Mouse (Mus musculus) lung, embryonic 16.5 days (tissue): Measurements from ENCODE around the gene Hsf5. TPM values are rescaled to one million over a fixed set of nuclear protein-coding genes. Genes with fewer than 3 reads are reported as not detected.
A peak's percentile ranks its signal among the peaks of the same experiment; 100 is the strongest.

Experiments
- ATAC-seq: fragments of 200-750 bp; cut with Nextera tagmentation; 2 replicates; pipeline ENCODE4 v1.8.0; 2017; ENCODE audit warnings: low read depth, mild to moderate bottlenecking, moderate library complexity
- H3K27ac ChIP-seq: fragments of 300-500 bp; sonication (generic); 2 replicates; pipeline ENCODE4 v1.5.1; 2014; ENCODE audit warnings: mild to moderate bottlenecking, control low read depth, low read length
- H3K27me3 ChIP-seq: fragments of 300-500 bp; sonication (generic); 2 replicates; pipeline ENCODE4 v1.6.1; 2014; ENCODE audit warnings: low read depth, low read length, mixed read lengths; ENCODE audit not compliant: control insufficient read depth, insufficient read depth
- H3K36me3 ChIP-seq: fragments of 300-500 bp; sonication (generic); 2 replicates; pipeline ENCODE4 v1.6.1; 2014; ENCODE audit warnings: low read length; ENCODE audit not compliant: control insufficient read depth, insufficient read depth
- H3K4me1 ChIP-seq: fragments of 300-500 bp; sonication (generic); replicated peaks from 2 replicates; pipeline ENCODE4 v1.6.1; 2014; ENCODE audit warnings: low read length, mixed read lengths; ENCODE audit not compliant: control insufficient read depth, insufficient read depth
- H3K4me2 ChIP-seq: fragments of 300-500 bp; sonication (generic); 2 replicates; pipeline ENCODE4 v1.6.1; 2014; ENCODE audit warnings: low read depth, low read length, control low read depth
- H3K4me3 ChIP-seq: fragments of 300-500 bp; sonication (generic); 2 replicates; pipeline ENCODE4 v1.5.1; 2014; ENCODE audit warnings: mild to moderate bottlenecking, low read length, control low read depth
- H3K9ac ChIP-seq: fragments of 300-500 bp; sonication (generic); 2 replicates; pipeline ENCODE4 v1.6.1; 2014; ENCODE audit warnings: low read length, control low read depth
- H3K9me3 ChIP-seq: fragments of 300-500 bp; sonication (generic); 2 replicates; pipeline ENCODE4 v1.6.1; 2016; ENCODE audit warnings: low read length; ENCODE audit not compliant: control insufficient read depth
- WGBS: fragments of 180-500 bp; shearing (Covaris S2); extraction: QIAGEN DNeasy Blood & Tissue Kit; methylation state at CpG from one replicate; pipeline ENCODE4 v1.1.7; 2014; 5-methylcytosine and 5-hydroxymethylcytosine counted together
- polyA plus RNA-seq: library from polyadenylated mRNA; unstranded; fragments of >200 nt; fragmentation: Nextera tagmentation; extraction: Ambion mirVana; gene quantifications from 2 replicates; pipeline ENCODE4 v1.2.1, GENCODE M21; 2015

Gene Hsf5
- polyA plus RNA-seq, 1 experiment from 2014 or later = 0.25 TPM

DNA sequence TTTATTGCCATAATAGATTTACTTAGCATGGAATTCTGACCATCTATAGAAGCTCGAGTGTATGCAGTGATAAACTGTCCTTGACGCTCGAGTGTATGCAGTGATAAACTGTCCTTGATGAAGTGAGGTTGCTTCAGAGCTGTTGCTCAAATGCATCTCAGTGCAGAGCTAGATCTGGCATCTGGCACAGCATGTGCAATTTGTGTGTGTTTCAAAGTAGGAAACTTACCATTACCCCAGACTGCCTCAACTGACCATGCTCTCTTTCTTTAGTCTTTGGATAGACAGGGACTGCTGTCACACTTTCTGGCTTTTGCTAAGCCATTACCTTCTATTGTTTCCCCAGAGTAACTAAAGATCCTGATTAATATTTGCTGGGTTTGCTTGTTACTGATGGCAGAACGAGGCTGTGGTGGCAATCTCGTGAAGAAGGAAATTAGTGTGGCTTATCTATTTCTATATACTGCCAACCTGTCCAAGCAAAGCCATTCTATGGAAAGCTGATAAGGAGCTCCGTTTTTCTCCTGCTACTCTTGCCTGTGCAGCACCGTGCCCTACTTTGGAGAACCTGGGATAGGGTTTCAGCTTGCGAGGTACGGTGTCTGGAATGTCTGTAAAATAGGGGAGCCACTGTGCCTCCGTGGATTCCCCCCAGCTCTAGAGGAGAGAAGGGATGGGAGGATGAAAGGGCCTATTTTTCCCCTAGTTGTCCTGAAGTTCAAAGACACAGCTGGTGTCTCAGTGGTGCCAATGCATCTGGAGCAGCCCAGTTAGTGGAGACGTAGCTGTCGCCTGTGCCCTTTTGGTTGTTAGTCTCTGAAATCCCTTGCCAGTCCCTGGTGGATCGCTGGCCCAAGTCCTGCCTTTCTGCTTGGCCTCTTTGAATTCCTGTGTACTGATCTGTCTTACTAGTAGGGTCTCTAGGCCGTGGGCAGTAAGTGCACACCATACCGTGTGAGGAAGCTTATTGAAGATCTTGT, 70.6 kb downstream of the Hsf5 start:
- no peaks in the 10 kb centered on the region for H3K9me3 ChIP-seq
- H3K27me3 ChIP-seq = no peaks in the 10 kb centered on the region
- no peak overlapping the region for H3K4me3 ChIP-seq
- no peak overlapping the region for H3K4me2 ChIP-seq
- peak overlapping the region; percentile 76 for H3K27ac ChIP-seq
- no peaks in the 10 kb centered on the region for H3K36me3 ChIP-seq
- H3K4me1 ChIP-seq = peaks cover 14% of the 10 kb centered on the region
- no peak for ATAC-seq
- no peak overlapping the region for H3K9ac ChIP-seq
- 39% methylated on average over 15 of the region's 15 CpGs for WGBS

DNA sequence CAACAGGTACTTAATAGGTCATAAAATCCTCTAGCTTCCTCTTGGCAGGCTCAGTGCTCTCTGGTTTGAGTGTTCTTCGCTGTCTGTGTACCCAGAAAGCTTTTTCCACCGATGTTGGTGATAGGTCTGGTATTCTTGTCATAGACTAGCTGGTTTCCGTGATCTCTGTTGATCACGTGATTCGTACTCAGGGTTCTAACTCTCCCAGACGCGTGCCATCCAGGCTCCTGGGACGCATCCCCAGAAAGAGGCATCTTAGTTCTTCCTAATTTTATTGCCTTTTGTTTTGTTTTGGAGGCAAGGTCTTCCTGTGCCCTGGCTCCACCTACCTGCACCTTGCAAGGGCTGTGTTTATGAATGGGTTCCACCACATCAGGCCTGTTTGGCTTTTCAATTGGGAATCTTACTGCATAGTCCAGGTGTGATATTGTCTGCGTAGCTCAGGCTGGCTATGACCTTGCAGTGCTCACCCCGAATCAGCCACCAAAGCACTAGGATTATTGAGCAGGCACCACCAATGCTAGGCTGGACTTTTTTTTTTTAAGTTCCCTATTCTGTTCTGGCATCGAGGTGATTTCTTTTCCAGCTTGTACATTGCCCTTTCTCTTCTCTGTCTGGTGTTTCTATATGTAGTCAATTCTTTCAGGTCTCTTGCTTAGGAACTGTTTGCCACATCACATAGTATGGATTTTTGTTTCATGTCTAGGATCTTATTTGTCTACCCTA, 71.7 kb downstream of the Hsf5 start:
- Histone ChIP-seq H3K9ac (0 out of 2 replicates have a peak overlapping the region, but pooled peaks have one; percentile 11), H3K27ac (peak overlapping the region; percentile 76), H3K27me3 (no peaks in the 10 kb centered on the region), H3K36me3 (no peaks in the 10 kb centered on the region), H3K4me2 (peak overlapping the region; percentile 10), H3K9me3 (no peaks in the 10 kb centered on the region), H3K4me1 (peaks cover 14% of the 10 kb centered on the region), H3K4me3 (no peak overlapping the region)
- ATAC-seq = no peak
- WGBS = 57% methylated on average over 11 of the region's 11 CpGs

DNA sequence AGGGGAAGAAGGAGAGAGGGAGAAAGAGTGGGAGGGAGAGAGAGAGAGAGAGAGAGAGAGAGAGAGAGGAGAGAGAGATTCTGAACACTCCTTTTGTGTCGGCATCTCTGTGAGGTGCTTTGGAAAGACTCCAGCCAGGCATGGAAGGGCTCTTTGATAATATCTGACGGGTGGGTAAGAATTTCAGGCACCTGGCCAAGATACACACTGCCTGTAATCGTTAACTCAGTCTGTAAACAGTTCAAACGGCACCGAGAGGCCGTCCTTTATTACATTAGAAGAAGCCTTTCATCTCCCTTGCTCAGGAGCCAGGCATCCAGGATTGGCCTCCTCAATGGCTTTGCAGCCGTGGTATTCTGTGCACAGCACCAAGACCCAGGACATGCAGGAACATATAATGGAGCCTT, 72.4 kb downstream of the Hsf5 start:
- peak; percentile 90 for ATAC-seq
- no peaks in the 10 kb centered on the region for H3K27me3 ChIP-seq
- H3K4me1 ChIP-seq = peaks cover 14% of the 10 kb centered on the region
- 7% methylated on average over 7 of the region's 7 CpGs for WGBS
- H3K4me2 ChIP-seq = peak overlapping the region; percentile 47
- H3K4me3 ChIP-seq = no peak overlapping the region
- no peaks in the 10 kb centered on the region for H3K9me3 ChIP-seq
- H3K27ac ChIP-seq = peak overlapping the region; percentile 94
- H3K36me3 ChIP-seq = no peaks in the 10 kb centered on the region
- no peak overlapping the region for H3K9ac ChIP-seq

- H3K4me2 ChIP-seq = peak overlapping the region; percentile 47
- WGBS = 33% methylated on average over 16 of the region's 16 CpGs
- peaks cover 14% of the 10 kb centered on the region for H3K4me1 ChIP-seq
- H3K9ac ChIP-seq = peak overlapping the region; percentile 25
- peak overlapping the region; percentile 94 for H3K27ac ChIP-seq
- H3K9me3 ChIP-seq = no peaks in the 10 kb centered on the region
- ATAC-seq = peak; percentile 65
- no peaks in the 10 kb centered on the region for H3K36me3 ChIP-seq
- H3K27me3 ChIP-seq = no peaks in the 10 kb centered on the region
- no peak overlapping the region for H3K4me3 ChIP-seq
Measured at GRCm38 (mm10) chr11:87690054-87690740, 73.2 kb downstream of the Hsf5 start.

- WGBS = 43% methylated on average over 14 of the region's 14 CpGs
Measured at GRCm38 (mm10) chr11:87697131-87697682, 80.2 kb downstream of the Hsf5 start.

DNA sequence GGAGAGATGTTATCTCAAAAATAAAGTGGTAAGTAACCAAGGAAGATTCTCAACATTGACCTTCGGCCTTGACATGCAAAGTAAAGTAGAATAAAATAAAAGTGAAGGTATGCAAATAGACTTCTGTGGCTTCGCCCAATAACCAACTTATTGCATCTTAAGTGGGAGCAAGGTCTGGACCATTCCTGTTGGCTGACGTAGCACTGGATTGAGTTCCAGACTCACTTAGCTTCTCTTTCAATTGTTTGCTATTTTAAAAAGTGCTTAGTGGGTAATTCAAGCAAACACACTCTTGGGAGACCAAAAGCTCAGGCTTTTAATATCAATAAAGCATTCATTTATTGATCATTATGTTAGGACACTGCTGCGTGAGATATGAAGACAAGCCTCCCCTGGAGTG, 81.2 kb downstream of the Hsf5 start:
- Histone ChIP-seq H3K36me3 (no peaks in the 10 kb centered on the region), H3K4me1 (peaks cover 14% of the 10 kb centered on the region), H3K4me3 (no peak overlapping the region), H3K27ac (no peak overlapping the region), H3K4me2 (no peak overlapping the region), H3K9ac (no peak overlapping the region), H3K27me3 (no peaks in the 10 kb centered on the region), H3K9me3 (no peaks in the 10 kb centered on the region)
- ATAC-seq = no peak
- 65% methylated on average over 4 of the region's 4 CpGs for WGBS

More at GRCm38 (mm10) chr11:87697131-87697682, 80.2 kb downstream of the Hsf5 start:
- H3K9ac ChIP-seq = no peak overlapping the region; the same call in 1 of the 2 replicates
- no peak overlapping the region for H3K4me3 ChIP-seq
- H3K9me3 ChIP-seq = no peaks in the 10 kb centered on the region
- H3K4me2 ChIP-seq = no peak overlapping the region; the same call in 1 of the 2 replicates
- H3K27ac ChIP-seq = peak overlapping the region; percentile 84
- H3K27me3 ChIP-seq = no peaks in the 10 kb centered on the region
- peaks cover 14% of the 10 kb centered on the region for H3K4me1 ChIP-seq
- H3K36me3 ChIP-seq = no peaks in the 10 kb centered on the region
- ATAC-seq = peak; percentile 66

GRCm38 (mm10) chr11:87701108-87701507, 84.1 kb downstream of the Hsf5 start:
- Histone ChIP-seq H3K36me3 (no peaks in the 10 kb centered on the region), H3K4me3 (no peak overlapping the region), H3K9me3 (no peaks in the 10 kb centered on the region), H3K4me1 (peaks cover 14% of the 10 kb centered on the region), H3K27ac (no peak overlapping the region), H3K27me3 (no peaks in the 10 kb centered on the region), H3K4me2 (no peak overlapping the region), H3K9ac (no peak overlapping the region)
- WGBS = 70% methylated on average over 6 of the region's 6 CpGs
- ATAC-seq = no peak

DNA sequence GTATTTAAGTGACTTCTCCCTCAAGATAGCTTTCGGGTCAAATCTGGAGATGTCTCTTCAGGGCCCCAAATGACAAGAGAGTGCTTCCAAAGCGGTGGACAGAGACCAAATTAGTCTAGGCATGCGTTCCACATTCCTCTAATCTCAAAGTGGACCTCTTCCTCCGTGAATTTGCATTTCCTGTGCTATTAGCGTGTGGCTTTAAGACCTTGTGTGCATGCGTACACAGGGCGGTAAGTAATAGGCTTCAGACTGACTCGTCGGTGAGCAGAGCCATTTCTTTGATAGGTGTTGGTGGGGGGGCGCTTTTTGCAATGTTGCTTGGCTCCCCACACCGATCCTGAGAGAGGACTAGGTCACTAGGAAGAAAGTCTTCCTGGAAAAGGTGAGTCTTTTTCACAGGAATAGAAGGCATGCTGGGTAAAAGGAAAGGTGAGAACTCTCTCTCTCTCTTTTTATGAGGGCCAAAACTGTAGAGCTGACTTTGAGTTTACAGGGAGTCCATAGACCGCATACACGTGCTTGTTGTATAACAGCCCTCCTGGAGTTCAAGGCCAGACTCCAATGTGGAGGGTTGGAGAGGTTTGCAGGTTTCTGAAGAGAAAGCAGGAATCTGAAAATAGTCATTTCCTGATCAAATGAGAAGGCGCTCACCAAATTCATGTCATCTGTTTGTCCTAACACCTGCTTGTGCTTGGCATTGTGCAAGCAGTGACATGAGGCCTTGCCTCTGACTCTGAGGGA, 85.1 kb downstream of the Hsf5 start:
- Histone ChIP-seq H3K9ac (no peak overlapping the region), H3K4me3 (no peak overlapping the region), H3K27ac (no peak overlapping the region), H3K4me2 (no peak overlapping the region), H3K27me3 (no peaks in the 10 kb centered on the region), H3K36me3 (no peaks in the 10 kb centered on the region), H3K9me3 (no peaks in the 10 kb centered on the region), H3K4me1 (peaks cover 11% of the 10 kb centered on the region)
- WGBS = 59% methylated on average over 14 of the region's 14 CpGs
- no peak for ATAC-seq
